Mouse (Mus musculus) CH12.LX (cell line): ENCODE results near the gene Golga7b. TPM values are rescaled to one million over a fixed set of nuclear protein-coding genes. Genes with fewer than 3 reads are reported as not detected.

Experiments
- DNase-seq: peaks from one replicate; pipeline ENCODE4 v3.0.0-alpha.2; 2013; ENCODE audit errors: extremely low read depth
- H3K27ac ChIP-seq: 2 replicates; pipeline ENCODE4 v1.5.1; 2012; ENCODE audit warnings: low read depth, mild to moderate bottlenecking, control low read depth, moderate library complexity; ENCODE audit not compliant: insufficient read depth
- H3K27me3 ChIP-seq: replicated peaks from 2 replicates; pipeline ENCODE3; 2012; ENCODE audit warnings: inconsistent platforms
- H3K36me3 ChIP-seq, 2 experiments: replicated peaks in 1 of 2; 2 replicates each; pipeline versions ENCODE3 to v1.6.1; 2012; ENCODE audit warnings: inconsistent platforms in 1 of 2, low read length in 1 of 2, mild to moderate bottlenecking in 1 of 2, mixed read lengths in 1 of 2, moderate library complexity in 1 of 2; ENCODE audit not compliant: control insufficient read depth in 1 of 2, insufficient read depth in 1 of 2
- H3K4me1 ChIP-seq, 2 experiments: 2 replicates each; pipeline ENCODE4 v1.6.1; 2012; ENCODE audit warnings: inconsistent platforms in 1 of 2, moderate library complexity in 1 of 2; ENCODE audit not compliant: insufficient read depth in 2 of 2, control insufficient read depth in 1 of 2
- H3K4me2 ChIP-seq: 2 replicates; pipeline ENCODE4 v1.6.1; 2012; ENCODE audit warnings: low read depth, mild to moderate bottlenecking, control low read depth; ENCODE audit not compliant: poor library complexity, insufficient read depth, severe bottlenecking
- H3K4me3 ChIP-seq, 3 experiments: fragments of 150-350 bp in 1 of 3; sonication (generic) in 1 of 3; replicated peaks in 1 of 3; 2 replicates each; pipeline versions ENCODE3 to v1.5.1; 2011 to 2012; ENCODE audit warnings: low read depth in 2 of 3, low read length in 2 of 3, mild to moderate bottlenecking in 2 of 3, moderate library complexity in 2 of 3, control low read depth in 1 of 3, improper control_type of control experiment in 1 of 3, inconsistent platforms in 1 of 3, mixed read lengths in 1 of 3; ENCODE audit not compliant: poor library complexity in 1 of 3
- H3K79me2 ChIP-seq: replicated peaks from 2 replicates; pipeline ENCODE4 v1.6.1; 2012; ENCODE audit warnings: mild to moderate bottlenecking, moderate library complexity; ENCODE audit not compliant: control insufficient read depth, poor library complexity, insufficient read depth, severe bottlenecking; ENCODE audit errors: extremely low read depth
- H3K9ac ChIP-seq: 2 replicates; pipeline ENCODE4 v1.6.1; 2012; ENCODE audit warnings: low read depth, mild to moderate bottlenecking, control low read depth, moderate library complexity; ENCODE audit not compliant: insufficient read depth
- H3K9me3 ChIP-seq: replicated peaks from 2 replicates; pipeline ENCODE3; 2012; ENCODE audit warnings: low read length, inconsistent platforms, mixed read lengths
- CTCF ChIP-seq, 2 experiments: IDR thresholded peaks in 1 of 2; conservative IDR thresholded peaks in 1 of 2; 2 replicates each; pipeline ENCODE4 v1.5.1; 2011 to 2012; ENCODE audit warnings: low read depth in 2 of 2, low read length in 2 of 2, improper control_type of control experiment in 1 of 2, inconsistent platforms in 1 of 2, mild to moderate bottlenecking in 1 of 2, moderate library complexity in 1 of 2
- ELF1 ChIP-seq: IDR thresholded peaks from 2 replicates; pipeline ENCODE4 v1.6.1; 2014; ENCODE audit warnings: low read depth, mild to moderate bottlenecking, inconsistent platforms, low read length, improper control_type of control experiment
- EP300 ChIP-seq: IDR thresholded peaks from 2 replicates; pipeline ENCODE4 v1.6.1; 2011; ENCODE audit warnings: low read length, improper control_type of control experiment
- ETS1 ChIP-seq: conservative IDR thresholded peaks from 2 replicates; pipeline ENCODE4 v1.6.1; 2012; ENCODE audit warnings: low read depth, mild to moderate bottlenecking, inconsistent platforms, low read length, improper control_type of control experiment, moderate library complexity
- KAT2A ChIP-seq: IDR thresholded peaks from 2 replicates; pipeline ENCODE4 v1.6.1; 2012; ENCODE audit warnings: low read length, improper control_type of control experiment, inconsistent platforms; ENCODE audit not compliant: insufficient replicate concordance
- MAFK ChIP-seq: IDR thresholded peaks from 2 replicates; pipeline ENCODE4 v1.6.1; 2011; ENCODE audit warnings: low read length, improper control_type of control experiment; ENCODE audit not compliant: insufficient replicate concordance
- MAZ ChIP-seq: IDR thresholded peaks from 2 replicates; pipeline ENCODE4 v1.6.1; 2012; ENCODE audit warnings: low read depth, mild to moderate bottlenecking, inconsistent platforms, low read length, improper control_type of control experiment, moderate library complexity
- MXI1 ChIP-seq: IDR thresholded peaks from 2 replicates; pipeline ENCODE4 v1.6.1; 2011; ENCODE audit warnings: mild to moderate bottlenecking, low read depth, low read length, improper control_type of control experiment
- NELFE ChIP-seq: IDR thresholded peaks from 2 replicates; pipeline ENCODE4 v1.6.1; 2011; ENCODE audit warnings: low read depth, low read length, improper control_type of control experiment
- RAD21 ChIP-seq: IDR thresholded peaks from 2 replicates; pipeline ENCODE4 v1.6.1; 2011; ENCODE audit warnings: low read depth, mild to moderate bottlenecking, low read length, improper control_type of control experiment, moderate library complexity
- SIN3A ChIP-seq: IDR thresholded peaks from 2 replicates; pipeline ENCODE4 v1.6.1; 2012; ENCODE audit warnings: low read length, improper control_type of control experiment, inconsistent platforms
- SMC3 ChIP-seq: IDR thresholded peaks from 2 replicates; pipeline ENCODE4 v1.6.1; 2011; ENCODE audit warnings: low read depth, low read length, improper control_type of control experiment
- TCF12 ChIP-seq: IDR thresholded peaks from 2 replicates; pipeline ENCODE4 v1.6.1; 2014; ENCODE audit warnings: low read depth, mild to moderate bottlenecking, inconsistent platforms, low read length, improper control_type of control experiment
- USF2 ChIP-seq: conservative IDR thresholded peaks from 2 replicates; pipeline ENCODE4 v1.6.1; 2011; ENCODE audit warnings: low read depth, low read length, improper control_type of control experiment
- ZC3H11A ChIP-seq: IDR thresholded peaks from 2 replicates; pipeline ENCODE4 v1.6.1; 2012; ENCODE audit warnings: low read depth, mild to moderate bottlenecking, inconsistent platforms, low read length, improper control_type of control experiment
- ZKSCAN1 ChIP-seq: IDR thresholded peaks from 2 replicates; pipeline ENCODE4 v1.6.1; 2012; ENCODE audit warnings: low read depth, inconsistent platforms, low read length, improper control_type of control experiment, borderline replicate concordance
- ZMIZ1 ChIP-seq: IDR thresholded peaks from 2 replicates; pipeline ENCODE4 v1.6.1; 2012; ENCODE audit warnings: low read depth, mild to moderate bottlenecking, inconsistent platforms, low read length, improper control_type of control experiment
- dilution Hi-C: fragments of 300-500 bp; cut with MboI; formaldehyde crosslinking; loops from 2 replicates; pipeline ENCODE4 v1.14.3; 2020; ENCODE audit warnings: low sequenced_read_pairs; ENCODE audit not compliant: extremely low pct_unique_long_range_greater_than_20kb, extremely low pct_ligation_motif_present
- in situ Hi-C: fragments of 300-500 bp; cut with MboI; formaldehyde crosslinking; loops from 3 replicates; pipeline ENCODE4 v1.14.3; 2019; ENCODE audit warnings: low sequenced_read_pairs, low pct_ligation_motif_present, low pct_unique_long_range_greater_than_20kb, mixed read lengths
- polyA plus RNA-seq: library from polyadenylated mRNA; unstranded; fragments of >175 nt; gene quantifications from 2 replicates; pipeline ENCODE4 v1.2.1, GENCODE M21; 2012; ENCODE audit warnings: low read depth; ENCODE audit not compliant: insufficient read length
- total RNA-seq, 2 experiments: library from RNA; depleted of rRNA; stranded (reverse); fragments of 300-350 nt in 1 of 2; fragments of >200 nt in 1 of 2; gene quantifications; 2 replicates each; pipeline ENCODE4 v1.2.3; 2012 to 2014

Gene Golga7b
- total and polyA plus RNA-seq, 3 experiments, result 0.07 to 0.19 (median 0.08) TPM

DNA sequence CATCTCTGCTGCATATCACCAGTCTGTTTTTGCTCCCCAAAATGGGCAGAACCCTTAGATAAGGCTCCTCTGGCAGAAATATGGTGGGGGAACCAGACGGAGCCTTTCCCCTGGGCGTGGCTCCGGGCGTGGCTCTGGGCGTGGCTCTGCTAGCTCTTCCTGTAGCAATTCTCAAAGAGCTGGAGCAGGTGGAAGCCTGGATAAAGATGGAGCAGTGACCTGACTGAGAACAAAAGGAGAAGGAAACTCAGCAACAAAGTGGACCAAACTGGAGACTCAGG lies 17.1 kb upstream of the Golga7b start:
- Histone ChIP-seq H3K27me3 (no peaks in the 10 kb centered on the region), H3K4me1 (peaks cover 0 to 38% of the 10 kb centered on the region in 2 experiments; a peak in 2 of 4 replicates), H3K9me3 (no peaks in the 10 kb centered on the region), H3K9ac (no peak overlapping the region), H3K79me2 (no peaks in the 10 kb centered on the region), H3K27ac (no peak overlapping the region), H3K4me3 (peak overlapping the region in 2 of 3 experiments; percentile 26 to 37), H3K36me3 (no peaks in the 10 kb centered on the region), H3K4me2 (peak overlapping the region; percentile 67)
- in situ Hi-C loops, result no loop called here
- no peak for TF ChIP-seq MXI1
- TF ChIP-seq ZMIZ1, result no peak
- dilution Hi-C loops, result no loop called here
- no peak for DNase-seq

DNA sequence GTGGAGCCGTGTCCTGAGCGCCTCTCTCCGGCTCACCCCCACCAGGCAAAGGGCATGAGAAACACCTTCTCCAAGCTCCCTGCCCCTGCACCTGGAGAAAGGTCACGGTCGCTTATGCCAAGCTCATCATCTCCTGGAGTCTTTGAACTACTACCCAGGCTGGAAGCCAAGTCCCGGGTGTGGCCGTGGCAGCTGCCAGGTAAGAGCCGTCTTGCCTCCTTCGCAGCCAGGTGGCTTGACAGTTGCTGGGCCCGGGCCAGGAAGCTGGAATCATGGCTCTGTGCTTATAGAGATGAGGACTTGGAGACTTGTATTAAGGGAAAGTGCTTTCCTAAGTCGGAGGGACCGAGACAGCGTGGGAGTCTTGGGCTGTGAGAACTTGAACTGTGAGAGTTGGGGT lies 16.4 kb upstream of the Golga7b start:
- Histone ChIP-seq H3K4me3 (no peak overlapping the region), H3K4me1 (peaks cover 0 to 35% of the 10 kb centered on the region in 2 experiments; a peak in 2 of 4 replicates), H3K9me3 (no peaks in the 10 kb centered on the region), H3K79me2 (no peaks in the 10 kb centered on the region), H3K4me2 (no peak overlapping the region), H3K27me3 (no peaks in the 10 kb centered on the region), H3K27ac (no peak overlapping the region), H3K36me3 (no peaks in the 10 kb centered on the region), H3K9ac (no peak overlapping the region)
- DNase-seq, result no peak
- in situ Hi-C loops, result no loop called here
- TF ChIP-seq MAZ, result no peak
- no peak for TF ChIP-seq ZMIZ1
- no peak for TF ChIP-seq EP300
- no peak for TF ChIP-seq SMC3
- TF ChIP-seq CTCF (conservative IDR thresholded peaks at IDR 0.05 in 1 of 2, IDR thresholded peaks at IDR 0.05 in 1 of 2; ENCODE audit: low read depth in 2 of 2, low read length in 2 of 2), result no peak
- TF ChIP-seq ELF1, result no peak
- no peak for TF ChIP-seq SIN3A
- no peak for TF ChIP-seq KAT2A
- TF ChIP-seq TCF12, result no peak
- TF ChIP-seq ETS1, result no peak
- TF ChIP-seq RAD21, result no peak
- TF ChIP-seq ZKSCAN1, result no peak
- no peak for TF ChIP-seq MAFK
- TF ChIP-seq NELFE, result no peak
- no peak for TF ChIP-seq ZC3H11A
- TF ChIP-seq USF2, result no peak
- dilution Hi-C loops, result no loop called here
